Mouse (Mus musculus) limb, embryonic 10.5 days (tissue): ENCODE data around the gene Vac14. TPM values are rescaled to one million over a fixed set of nuclear protein-coding genes. Genes with fewer than 3 reads are reported as not detected.
"Not testable (repeated sequence)": the region's sequence is repeated elsewhere in the genome, so short reads cannot be mapped to it uniquely, and the experiment has no call there.

Experiments used
- DNase-seq: peaks from one replicate; pipeline ENCODE4 v3.0.0-alpha.2; 2017; ENCODE audit warnings: low spot score
- H3K27ac ChIP-seq: fragments of 300-500 bp; sonication (generic); 2 replicates; pipeline ENCODE4 v1.5.1; 2016; ENCODE audit warnings: mild to moderate bottlenecking
- H3K27me3 ChIP-seq: fragments of 300-500 bp; sonication (generic); 2 replicates; pipeline ENCODE4 v1.6.1; 2016; ENCODE audit warnings: low read depth, mild to moderate bottlenecking; ENCODE audit not compliant: poor library complexity, severe bottlenecking
- H3K36me3 ChIP-seq: fragments of 300-500 bp; sonication (generic); 2 replicates; pipeline ENCODE4 v1.6.1; 2016; ENCODE audit warnings: mild to moderate bottlenecking, moderate library complexity
- H3K4me1 ChIP-seq: fragments of 300-500 bp; sonication (generic); 2 replicates; pipeline ENCODE4 v1.6.1; 2016
- H3K4me3 ChIP-seq: fragments of 300-500 bp; sonication (generic); 2 replicates; pipeline ENCODE4 v1.5.1; 2016; ENCODE audit warnings: mild to moderate bottlenecking, moderate library complexity
- H3K9me3 ChIP-seq: fragments of 300-500 bp; sonication (generic); replicated peaks from 2 replicates; pipeline ENCODE4 v1.6.1; 2016; ENCODE audit warnings: mild to moderate bottlenecking
- WGBS: fragments of 180-500 bp; shearing (Covaris S2); methylation state at CpG from one replicate; pipeline ENCODE4 v1.1.7; 2016; 5-methylcytosine and 5-hydroxymethylcytosine counted together
- polyA plus RNA-seq: library from polyadenylated mRNA; unstranded; fragments of >200 nt; fragmentation: Nextera tagmentation; extraction: Ambion mirVana; gene quantifications from 2 replicates; pipeline ENCODE4 v1.2.1, GENCODE M21; 2016

Gene Vac14
- polyA plus RNA-seq, 1 experiment from 2014 or later, result 30.8 TPM

DNA sequence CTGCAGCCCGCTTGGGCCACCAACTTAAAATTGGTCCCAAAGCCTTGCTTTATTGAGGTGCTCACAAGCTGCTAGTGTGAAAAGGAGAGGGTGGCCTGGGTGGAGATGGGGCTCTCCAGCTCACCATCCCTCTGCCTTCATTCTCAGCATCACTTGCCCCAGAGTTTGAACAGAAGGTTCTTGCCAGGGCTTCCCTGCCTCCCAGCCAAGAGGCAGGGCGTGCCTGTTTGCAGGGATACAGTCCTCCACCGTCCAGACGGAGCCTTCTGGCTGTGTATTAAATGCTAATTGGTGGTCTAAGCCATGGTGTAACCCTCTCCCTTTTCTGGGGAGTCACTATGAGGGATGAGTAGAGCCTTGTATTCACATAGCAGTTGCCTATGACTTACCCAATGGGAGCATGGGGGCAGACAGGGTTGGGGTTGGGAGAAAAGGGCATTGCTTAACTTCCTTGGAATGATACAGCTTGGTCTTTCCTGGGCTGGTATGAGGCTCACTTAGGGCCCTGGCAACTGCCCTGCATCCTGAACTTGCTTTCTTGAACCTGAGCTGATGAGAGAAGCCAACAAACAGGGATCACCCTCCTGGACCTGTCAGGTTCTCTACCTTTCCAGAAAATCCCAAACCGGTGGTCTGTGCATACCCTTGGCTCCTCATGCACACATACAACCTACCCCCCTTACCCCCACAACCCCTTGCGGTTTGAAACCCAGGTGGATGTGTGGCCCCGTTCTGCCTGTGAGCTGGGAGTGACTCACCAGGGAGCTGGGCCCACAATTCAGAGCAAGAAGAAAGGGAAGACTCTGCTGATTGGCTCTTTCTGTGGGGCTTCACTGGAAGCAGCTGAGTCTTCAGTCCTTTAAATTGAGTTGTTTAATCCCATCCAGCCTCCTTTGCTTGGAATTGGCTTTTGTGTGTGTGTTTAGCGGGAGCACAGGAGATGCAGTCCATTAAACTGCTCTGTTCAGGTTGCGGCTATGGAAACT, 36.0 kb downstream of the Vac14 start:
- Histone ChIP-seq H3K27me3 (no peaks in the 10 kb centered on the region), H3K27ac (no peak overlapping the region)

GRCm38 (mm10) chr8:110655827-110656226, 37.4 kb downstream of the Vac14 start:
- Histone ChIP-seq H3K27me3 (no peaks in the 10 kb centered on the region), H3K36me3 (peaks cover 71% of the 10 kb centered on the region), H3K9me3 (no peaks in the 10 kb centered on the region), H3K4me1 (no peaks in the 10 kb centered on the region), H3K4me3 (no peak overlapping the region), H3K27ac (no peak overlapping the region)
- no peak for DNase-seq
- whole genome bisulfite sequencing, result 90% methylated on average over 1 of the region's 1 CpGs

More for the DNA sequence above, 36.0 kb downstream of the Vac14 start:
- no peak for DNase-seq
- Histone ChIP-seq H3K4me3 (no peak overlapping the region), H3K4me1 (no peaks in the 10 kb centered on the region), H3K9me3 (no peaks in the 10 kb centered on the region), H3K36me3 (peaks cover 76% of the 10 kb centered on the region)
- WGBS, result 93% methylated on average over 9 of the region's 9 CpGs

GRCm38 (mm10) chr8:110657661-110658060, 39.3 kb downstream of the Vac14 start:
- H3K27me3 ChIP-seq, result no peaks in the 10 kb centered on the region
- no peak for DNase-seq
- no peaks in the 10 kb centered on the region for H3K9me3 ChIP-seq
- peaks cover 63% of the 10 kb centered on the region for H3K36me3 ChIP-seq
- H3K4me3 ChIP-seq, result no peak overlapping the region
- H3K4me1 ChIP-seq, result no peaks in the 10 kb centered on the region
- 91% methylated on average over 2 of the region's 2 CpGs for WGBS
- no peak overlapping the region for H3K27ac ChIP-seq

- no peaks in the 10 kb centered on the region for H3K27me3 ChIP-seq
- no peaks in the 10 kb centered on the region for H3K9me3 ChIP-seq
- no peak overlapping the region for H3K27ac ChIP-seq
- H3K4me1 ChIP-seq, result peaks cover 5% of the 10 kb centered on the region; the same call in 1 of the 2 replicates
- peaks cover 47% of the 10 kb centered on the region for H3K36me3 ChIP-seq
- DNase-seq, result no peak
- no peak overlapping the region for H3K4me3 ChIP-seq
Observed at GRCm38 (mm10) chr8:110660121-110660520, 41.7 kb downstream of the Vac14 start.

GRCm38 (mm10) chr8:110662545-110662944, 44.2 kb downstream of the Vac14 start:
- Histone ChIP-seq H3K4me1 (peaks cover 5% of the 10 kb centered on the region; the same call in 1 of the 2 replicates), H3K27ac (no peak overlapping the region), H3K9me3 (no peaks in the 10 kb centered on the region), H3K27me3 (no peaks in the 10 kb centered on the region), H3K4me3 (no peak overlapping the region), H3K36me3 (peaks cover 33% of the 10 kb centered on the region)
- DNase-seq, result no peak
- 76% methylated on average over 5 of the region's 5 CpGs for WGBS

GRCm38 (mm10) chr8:110663015-110663742, 44.8 kb downstream of the Vac14 start:
- no peak overlapping the region for H3K4me3 ChIP-seq
- no peak overlapping the region for H3K27ac ChIP-seq
- DNase-seq, result no peak
- H3K4me1 ChIP-seq, result peaks cover 5% of the 10 kb centered on the region; the same call in 1 of the 2 replicates
- WGBS, result 87% methylated on average over 6 of the region's 6 CpGs
- no peaks in the 10 kb centered on the region for H3K27me3 ChIP-seq
- H3K36me3 ChIP-seq, result peaks cover 27% of the 10 kb centered on the region
- no peaks in the 10 kb centered on the region for H3K9me3 ChIP-seq

GRCm38 (mm10) chr8:110664202-110664896, 46.0 kb downstream of the Vac14 start:
- Histone ChIP-seq H3K9me3 (no peaks in the 10 kb centered on the region), H3K27ac (no peak overlapping the region), H3K4me1 (peaks cover 5% of the 10 kb centered on the region; the same call in 1 of the 2 replicates), H3K27me3 (no peaks in the 10 kb centered on the region), H3K4me3 (no peak overlapping the region), H3K36me3 (peaks cover 15% of the 10 kb centered on the region)
- WGBS, result 85% methylated on average over 7 of the region's 7 CpGs
- no peak for DNase-seq

- Histone ChIP-seq H3K27ac (no peak overlapping the region), H3K9me3 (no peaks in the 10 kb centered on the region)
- 92% methylated on average over 3 of the region's 3 CpGs for WGBS
Observed at GRCm38 (mm10) chr8:110665000-110665399, 46.6 kb downstream of the Vac14 start.

GRCm38 (mm10) chr8:110667590-110668177, 49.3 kb downstream of the Vac14 start:
- WGBS, result 90% methylated on average over 8 of the region's 8 CpGs
- H3K4me3 ChIP-seq, H3K27me3 ChIP-seq, DNase-seq, H3K4me1 ChIP-seq, H3K27ac ChIP-seq, H3K9me3 ChIP-seq: not testable (repeated sequence)
- peaks cover 22% of the 10 kb centered on the region for H3K36me3 ChIP-seq

More at GRCm38 (mm10) chr8:110665000-110665399, 46.6 kb downstream of the Vac14 start:
- Histone ChIP-seq H3K4me3 (no peak overlapping the region), H3K27me3 (no peaks in the 10 kb centered on the region), H3K4me1 (peaks cover 5% of the 10 kb centered on the region; the same call in 1 of the 2 replicates), H3K36me3 (peaks cover 13% of the 10 kb centered on the region)
- no peak for DNase-seq

GRCm38 (mm10) chr8:110669932-110670628, 51.7 kb downstream of the Vac14 start:
- Histone ChIP-seq H3K27ac (no peak overlapping the region), H3K9me3 (no peaks in the 10 kb centered on the region), H3K27me3 (no peaks in the 10 kb centered on the region), H3K36me3 (peaks cover 45% of the 10 kb centered on the region), H3K4me3 (no peak overlapping the region), H3K4me1 (no peaks in the 10 kb centered on the region; the same call in 1 of the 2 replicates)
- 72% methylated on average over 8 of the region's 8 CpGs for WGBS
- no peak for DNase-seq

GRCm38 (mm10) chr8:110671309-110671708, 52.9 kb downstream of the Vac14 start:
- Histone ChIP-seq H3K9me3 (no peaks in the 10 kb centered on the region), H3K27me3 (no peaks in the 10 kb centered on the region), H3K4me3 (no peak overlapping the region), H3K27ac (0 out of 2 replicates have a peak overlapping the region, but pooled peaks have one; percentile 19), H3K4me1 (peaks cover under 1% of the 10 kb centered on the region), H3K36me3 (peaks cover 58% of the 10 kb centered on the region)
- no peak for DNase-seq
- 93% methylated on average over 6 of the region's 6 CpGs for WGBS

DNA sequence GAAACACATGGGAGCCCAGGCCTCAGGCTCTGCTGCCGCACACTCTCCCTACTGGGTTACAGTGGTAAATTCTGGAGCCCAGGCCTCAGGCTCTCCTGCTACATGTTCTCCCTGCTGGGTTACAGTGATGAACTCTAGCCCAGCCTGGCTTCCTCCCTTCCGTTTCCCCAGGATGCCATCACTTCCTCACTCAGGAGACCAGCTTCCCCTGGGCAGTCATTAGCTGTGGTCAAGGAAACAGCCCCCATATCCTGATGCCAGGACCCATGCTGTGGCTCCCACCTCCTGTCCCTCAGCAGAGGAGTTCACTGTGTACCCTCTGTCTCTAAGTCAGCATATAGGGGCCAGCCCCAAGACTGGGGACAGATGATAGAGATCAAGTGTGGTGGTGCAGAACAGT, 53.7 kb downstream of the Vac14 start:
- no peak for DNase-seq
- no peak overlapping the region for H3K4me3 ChIP-seq
- H3K27ac ChIP-seq, result 0 out of 2 replicates have a peak overlapping the region, but pooled peaks have one; percentile 19
- H3K36me3 ChIP-seq, result peaks cover 64% of the 10 kb centered on the region
- WGBS, result 88% methylated on average over 2 of the region's 2 CpGs
- H3K4me1 ChIP-seq, result peaks cover 9% of the 10 kb centered on the region
- H3K27me3 ChIP-seq, result no peaks in the 10 kb centered on the region
- no peaks in the 10 kb centered on the region for H3K9me3 ChIP-seq
